Mouse (Mus musculus): ENCODE measurements at regions not wholly inside any gene's neighbourhood (a gene's known extent, or its start where the extent isn't known, plus 50 kb on each side); places are given as distances from the start of the nearest gene placed in this dataset.

GRCm38 (mm10) chr3:81629157-81629556, 303.2 kb upstream of the Ctso start:
- no peak for TF ChIP-seq CTCF (conservative IDR thresholded peaks at IDR 0.05; ENCODE audit: low read length)
- TF ChIP-seq POU5F1 (IDR thresholded peaks at IDR 0.05; ENCODE audit: borderline replicate concordance, low read length): no peak

Data from E14TG2a.4 (cell line).